Mouse (Mus musculus): ENCODE measurements at regions not wholly inside any gene's neighbourhood (a gene's known extent, or its start where the extent isn't known, plus 50 kb on each side); places are given as distances from the start of the nearest gene placed in this dataset.

DNA sequence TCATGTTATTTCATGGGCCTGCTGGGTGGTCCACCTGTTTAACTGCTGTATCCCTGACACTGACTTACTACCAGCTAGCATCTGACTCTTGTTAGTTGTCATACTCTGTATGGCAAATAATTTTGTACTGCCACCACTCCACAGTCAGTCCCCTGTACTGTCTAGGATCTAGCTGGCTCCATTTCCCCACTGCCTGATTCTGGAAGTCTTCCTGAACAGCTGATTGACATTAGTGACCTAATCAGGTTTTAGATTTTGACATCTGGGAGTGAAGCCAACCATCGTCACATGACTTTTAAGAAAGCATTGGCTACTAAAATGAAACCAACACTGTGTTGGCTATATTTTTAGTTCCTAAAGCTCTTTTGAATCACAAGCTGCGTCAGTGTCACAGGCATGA is 711.3 kb downstream of the Bcl11a start:
- Histone ChIP-seq H3K27ac (ENCODE audit: low read length) (no peak overlapping the region), H3K4me1 (replicated peaks; ENCODE audit: control insufficient read depth, insufficient read depth, low read length) (0 out of 2 replicates have a peak, but pooled peaks cover 3% of the 10 kb centered on the region), H3K4me2 (ENCODE audit: low read length) (no peak overlapping the region), H3K9me3 (ENCODE audit: control insufficient read depth, low read length) (0 out of 2 replicates have a peak, but pooled peaks cover 3% of the 10 kb centered on the region), H3K4me3 (replicated peaks; ENCODE audit: low read length) (no peak overlapping the region), H3K36me3 (ENCODE audit: control insufficient read depth, insufficient read depth) (no peaks in the 10 kb centered on the region), H3K27me3 (replicated peaks; ENCODE audit: control insufficient read depth, insufficient read depth, low read length) (no peaks in the 10 kb centered on the region), H3K9ac (replicated peaks; ENCODE audit: low read depth, low read length) (no peak overlapping the region)
- ATAC-seq, result no peak
- WGBS, result 80% methylated on average over 2 of the region's 2 CpGs

DNA sequence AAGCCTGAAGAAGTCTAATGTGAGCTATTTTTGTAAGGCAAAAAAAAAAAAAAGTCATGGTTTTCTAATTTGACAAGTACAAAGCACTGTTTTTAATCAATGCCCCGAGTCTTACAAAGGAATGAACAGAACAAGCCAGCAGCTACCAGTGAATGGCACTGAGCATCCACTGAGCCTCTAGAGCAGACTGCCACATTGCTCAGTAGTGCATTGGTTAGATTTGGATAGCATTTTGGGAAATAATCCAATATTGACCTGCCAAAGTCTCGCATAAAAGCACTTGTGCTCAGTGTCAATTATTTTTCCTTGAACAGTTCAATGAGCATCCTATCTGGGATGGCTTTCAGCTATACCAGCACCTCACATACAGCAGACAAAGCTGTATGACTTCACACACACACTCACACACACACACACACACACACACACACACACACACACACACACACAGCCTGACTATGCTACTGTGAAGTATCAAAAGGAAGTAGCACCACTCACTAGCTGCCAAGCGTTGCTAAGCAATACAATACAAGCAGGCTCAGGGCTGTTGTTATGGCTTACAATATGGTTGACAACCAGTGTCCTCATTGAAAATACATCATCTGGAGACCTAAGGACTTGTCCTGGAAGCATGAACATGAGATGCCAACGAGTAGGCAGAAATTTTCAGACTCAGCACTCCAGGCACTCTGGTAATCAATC is 717.8 kb downstream of the Bcl11a start:
- H3K36me3 ChIP-seq (ENCODE audit: control insufficient read depth, insufficient read depth), result no peaks in the 10 kb centered on the region
- no peak overlapping the region for H3K27ac ChIP-seq (ENCODE audit: low read length)
- peaks cover 5% of the 10 kb centered on the region; the same call in 1 of the 2 replicates for H3K4me1 ChIP-seq (replicated peaks; ENCODE audit: control insufficient read depth, insufficient read depth, low read length)
- ATAC-seq, result peak; percentile 92
- no peaks in the 10 kb centered on the region for H3K27me3 ChIP-seq (replicated peaks; ENCODE audit: control insufficient read depth, insufficient read depth, low read length)
- no peaks in the 10 kb centered on the region for H3K9me3 ChIP-seq (ENCODE audit: control insufficient read depth, low read length)
- H3K4me3 ChIP-seq (replicated peaks; ENCODE audit: low read length), result no peak overlapping the region
- WGBS, result 20% methylated on average over 4 of the region's 4 CpGs
- H3K4me2 ChIP-seq (ENCODE audit: low read length), result no peak overlapping the region
- no peak overlapping the region for H3K9ac ChIP-seq (replicated peaks; ENCODE audit: low read depth, low read length)

DNA sequence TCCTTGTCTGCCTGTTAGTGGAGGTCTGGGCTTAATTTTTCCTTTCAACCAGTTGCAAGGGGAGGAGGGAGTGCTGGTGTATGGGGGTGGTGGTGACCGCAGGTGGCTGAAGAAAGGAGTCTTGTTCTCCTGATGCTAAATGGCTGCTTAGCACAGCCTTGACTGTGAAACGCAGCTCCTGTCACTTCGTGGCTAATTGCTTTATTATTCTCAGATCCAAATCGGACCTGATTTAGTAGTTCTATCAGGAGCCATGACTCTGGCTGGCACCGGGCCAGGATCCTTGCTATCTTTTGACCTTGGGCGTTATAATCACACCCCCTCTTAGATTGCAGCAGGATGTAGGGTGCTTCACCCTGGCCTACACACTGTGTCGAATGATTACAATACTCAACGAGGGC is 726.8 kb downstream of the Bcl11a start:
- WGBS, result 7% methylated on average over 8 of the region's 8 CpGs
- Histone ChIP-seq H3K9me3 (ENCODE audit: control insufficient read depth, low read length) (no peaks in the 10 kb centered on the region), H3K4me2 (ENCODE audit: low read length) (no peak overlapping the region), H3K36me3 (ENCODE audit: control insufficient read depth, insufficient read depth) (no peaks in the 10 kb centered on the region), H3K27me3 (replicated peaks; ENCODE audit: control insufficient read depth, insufficient read depth, low read length) (no peaks in the 10 kb centered on the region), H3K4me3 (replicated peaks; ENCODE audit: low read length) (no peak overlapping the region), H3K27ac (ENCODE audit: low read length) (no peak overlapping the region), H3K4me1 (replicated peaks; ENCODE audit: control insufficient read depth, insufficient read depth, low read length) (no peaks in the 10 kb centered on the region; the same call in 1 of the 2 replicates), H3K9ac (replicated peaks; ENCODE audit: low read depth, low read length) (no peak overlapping the region)
- ATAC-seq, result peak; percentile 64; the same call in 1 of the 2 replicates

DNA sequence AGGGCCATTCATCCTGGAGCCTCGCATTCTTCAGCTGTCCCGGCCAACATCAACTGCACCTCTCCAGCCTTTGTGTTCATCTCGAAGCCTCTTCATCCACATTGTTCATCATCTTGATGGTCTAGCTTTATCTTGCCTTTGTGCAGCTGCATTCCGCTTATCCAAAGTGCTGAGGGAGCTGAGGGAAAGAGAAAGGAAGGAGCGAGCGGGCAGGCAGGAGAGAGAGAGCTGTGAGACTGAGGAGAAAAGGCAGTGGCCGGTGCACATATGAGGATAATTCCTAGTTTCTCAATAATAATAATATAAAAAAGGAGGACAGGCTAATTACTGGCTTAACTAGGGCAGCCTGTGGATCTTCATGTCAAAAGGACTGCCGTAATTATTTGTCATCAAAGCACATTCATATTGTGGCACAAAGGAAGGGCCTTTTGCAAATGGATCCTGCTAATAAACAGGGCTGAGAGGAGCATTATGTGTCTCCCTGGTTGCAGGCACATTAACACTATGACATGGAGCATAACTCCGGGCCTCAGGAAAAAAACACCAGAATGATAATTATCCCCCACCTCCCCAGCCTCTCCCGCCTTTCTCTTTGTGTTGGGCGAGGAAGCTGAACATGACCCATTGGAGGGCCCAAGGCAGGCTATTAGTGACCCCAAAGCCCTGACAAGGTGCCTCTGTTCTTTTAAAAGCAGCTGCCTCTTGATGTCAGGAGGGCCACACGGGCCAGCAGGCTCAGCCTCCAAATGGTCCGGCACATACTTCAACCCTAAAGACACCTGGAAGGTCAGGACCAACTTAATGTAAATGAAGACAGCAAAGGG is 751.9 kb downstream of the Bcl11a start:
- Histone ChIP-seq H3K36me3 (ENCODE audit: control insufficient read depth, insufficient read depth) (no peaks in the 10 kb centered on the region), H3K9me3 (ENCODE audit: control insufficient read depth, low read length) (no peaks in the 10 kb centered on the region), H3K4me2 (ENCODE audit: low read length) (no peak overlapping the region; the same call in 1 of the 2 replicates), H3K4me3 (replicated peaks; ENCODE audit: low read length) (no peak overlapping the region), H3K27me3 (replicated peaks; ENCODE audit: control insufficient read depth, insufficient read depth, low read length) (no peaks in the 10 kb centered on the region), H3K27ac (ENCODE audit: low read length) (no peak overlapping the region), H3K4me1 (replicated peaks; ENCODE audit: control insufficient read depth, insufficient read depth, low read length) (peaks cover 11% of the 10 kb centered on the region; the same call in 1 of the 2 replicates), H3K9ac (replicated peaks; ENCODE audit: low read depth, low read length) (0 out of 2 replicates have a peak overlapping the region, but pooled peaks have one; percentile 28)
- WGBS, result 14% methylated on average over 13 of the region's 13 CpGs
- peak; percentile 82 for ATAC-seq

DNA sequence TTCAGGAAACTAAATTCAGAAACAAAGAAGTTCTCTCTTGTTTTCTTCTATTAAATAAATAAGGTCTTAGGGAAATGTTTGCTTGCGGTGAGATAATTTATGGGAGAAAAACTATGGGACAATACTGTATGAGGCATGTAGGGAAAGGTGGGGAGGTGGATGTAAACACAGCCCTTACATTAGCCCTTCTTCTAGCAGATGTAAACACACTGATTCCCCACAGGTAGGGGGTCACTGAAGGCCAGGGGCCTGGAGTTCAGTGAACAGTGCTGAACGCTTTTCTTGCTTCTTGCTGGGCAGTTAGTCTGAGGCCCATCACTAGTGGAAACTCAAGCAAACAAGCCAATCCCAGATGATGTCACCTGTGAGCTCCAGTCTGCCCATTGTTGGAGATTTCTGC is 752.6 kb downstream of the Bcl11a start:
- no peak overlapping the region for H3K4me3 ChIP-seq (replicated peaks; ENCODE audit: low read length)
- peak; percentile 34; the same call in 1 of the 2 replicates for ATAC-seq
- H3K9me3 ChIP-seq (ENCODE audit: control insufficient read depth, low read length), result no peaks in the 10 kb centered on the region
- WGBS, result 56% methylated on average over 2 of the region's 2 CpGs
- no peak overlapping the region for H3K4me2 ChIP-seq (ENCODE audit: low read length)
- no peak overlapping the region for H3K9ac ChIP-seq (replicated peaks; ENCODE audit: low read depth, low read length)
- no peaks in the 10 kb centered on the region for H3K36me3 ChIP-seq (ENCODE audit: control insufficient read depth, insufficient read depth)
- no peaks in the 10 kb centered on the region for H3K27me3 ChIP-seq (replicated peaks; ENCODE audit: control insufficient read depth, insufficient read depth, low read length)
- H3K4me1 ChIP-seq (replicated peaks; ENCODE audit: control insufficient read depth, insufficient read depth, low read length), result peaks cover 11% of the 10 kb centered on the region; the same call in 1 of the 2 replicates
- H3K27ac ChIP-seq (ENCODE audit: low read length), result no peak overlapping the region; the same call in 1 of the 2 replicates

DNA sequence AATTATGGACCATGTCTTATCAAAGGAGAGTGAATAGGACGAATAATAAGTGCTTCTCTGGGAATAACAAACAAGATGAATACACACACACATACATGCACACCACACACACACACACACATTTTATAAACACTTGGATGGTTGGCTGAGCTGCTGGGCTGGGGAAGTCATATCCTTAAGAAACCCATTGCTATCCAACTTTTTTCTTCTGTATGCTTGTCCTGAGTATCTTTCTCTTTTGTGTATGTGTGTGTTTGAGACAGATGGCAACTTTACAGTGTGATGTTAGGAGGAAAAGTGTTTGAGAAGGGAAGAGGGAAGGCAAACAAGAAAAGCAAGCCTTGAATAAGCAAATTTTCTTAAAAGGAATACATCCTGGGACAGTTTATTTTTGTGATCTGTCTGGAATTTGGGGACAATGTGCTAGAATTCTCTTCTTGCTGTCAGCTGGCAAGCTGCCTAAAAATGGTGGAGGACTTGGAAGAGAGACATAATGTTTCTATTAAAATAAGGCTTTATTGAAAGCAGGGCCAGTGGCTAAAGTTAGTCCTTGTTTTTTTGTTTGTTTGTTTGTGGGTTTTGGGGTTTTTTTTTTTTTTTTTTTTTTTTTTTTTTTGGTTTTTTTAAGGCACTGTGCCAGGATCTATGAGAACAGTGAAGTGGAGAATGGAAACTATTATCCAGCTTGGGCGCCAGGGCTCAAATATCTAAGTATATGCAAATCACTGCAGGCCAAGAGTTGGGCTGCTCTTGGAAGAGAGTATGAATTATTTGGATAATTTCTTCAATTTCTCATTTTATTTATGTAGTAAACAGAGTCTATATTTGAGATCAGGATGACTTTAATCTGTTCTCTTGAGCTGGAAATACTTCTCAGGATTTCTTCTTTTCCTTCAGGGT is 766.2 kb downstream of the Bcl11a start:
- Histone ChIP-seq H3K4me3 (replicated peaks; ENCODE audit: low read length) (no peak overlapping the region), H3K36me3 (ENCODE audit: control insufficient read depth, insufficient read depth) (no peaks in the 10 kb centered on the region), H3K9ac (replicated peaks; ENCODE audit: low read depth, low read length) (no peak overlapping the region), H3K27ac (ENCODE audit: low read length) (no peak overlapping the region), H3K9me3 (ENCODE audit: control insufficient read depth, low read length) (no peaks in the 10 kb centered on the region), H3K4me1 (replicated peaks; ENCODE audit: control insufficient read depth, insufficient read depth, low read length) (0 out of 2 replicates have a peak, but pooled peaks cover 2% of the 10 kb centered on the region), H3K4me2 (ENCODE audit: low read length) (no peak overlapping the region), H3K27me3 (replicated peaks; ENCODE audit: control insufficient read depth, insufficient read depth, low read length) (no peaks in the 10 kb centered on the region)
- WGBS, result 50% methylated on average over 2 of the region's 2 CpGs
- ATAC-seq, result no peak

DNA sequence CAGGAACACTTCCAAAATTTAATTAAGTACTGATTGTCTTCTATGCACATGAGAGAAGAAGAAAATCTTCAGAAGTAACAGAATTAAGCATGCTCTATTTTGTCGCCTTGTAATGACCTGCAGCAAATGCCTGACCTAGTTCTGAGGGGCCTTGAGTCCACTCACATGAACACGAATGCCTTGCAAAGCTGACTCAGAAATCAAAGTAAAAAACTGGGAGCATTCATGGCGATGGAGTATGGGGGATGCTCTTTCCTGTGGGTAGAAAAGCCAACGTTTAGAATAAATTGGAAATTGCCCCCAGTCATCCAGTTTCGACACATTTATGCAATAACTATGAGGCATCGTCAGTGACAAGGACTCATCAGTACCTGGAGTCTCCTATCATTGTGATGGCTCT is 779.1 kb downstream of the Bcl11a start:
- no peaks in the 10 kb centered on the region for H3K9me3 ChIP-seq (ENCODE audit: control insufficient read depth, low read length)
- no peaks in the 10 kb centered on the region for H3K4me1 ChIP-seq (replicated peaks; ENCODE audit: control insufficient read depth, insufficient read depth, low read length)
- no peak overlapping the region for H3K9ac ChIP-seq (replicated peaks; ENCODE audit: low read depth, low read length)
- no peak overlapping the region for H3K4me2 ChIP-seq (ENCODE audit: low read length)
- H3K4me3 ChIP-seq (replicated peaks; ENCODE audit: low read length), result no peak overlapping the region
- 77% methylated on average over 6 of the region's 6 CpGs for WGBS
- no peaks in the 10 kb centered on the region for H3K36me3 ChIP-seq (ENCODE audit: control insufficient read depth, insufficient read depth)
- no peaks in the 10 kb centered on the region for H3K27me3 ChIP-seq (replicated peaks; ENCODE audit: control insufficient read depth, insufficient read depth, low read length)
- no peak for ATAC-seq
- no peak overlapping the region for H3K27ac ChIP-seq (ENCODE audit: low read length)

DNA sequence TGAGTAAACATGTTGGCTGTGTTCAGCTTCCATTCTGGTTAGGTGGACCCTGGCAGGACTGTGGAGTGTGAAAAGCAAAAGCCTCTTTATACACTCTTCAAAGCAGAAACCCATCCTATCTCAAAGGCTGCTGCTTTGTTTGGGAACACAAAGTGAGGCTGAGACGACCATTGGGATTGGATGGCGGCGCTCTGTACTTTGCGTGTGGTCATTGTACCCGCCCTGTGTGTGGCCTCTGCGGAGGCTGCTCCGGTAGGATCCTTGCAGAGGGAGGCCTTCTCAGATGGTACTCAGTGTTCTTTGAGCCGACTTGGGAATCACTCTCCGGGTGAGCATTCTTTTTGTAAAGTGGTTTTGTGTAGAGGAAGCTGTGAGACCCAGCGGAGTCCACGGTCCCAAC is 786.8 kb downstream of the Bcl11a start:
- Histone ChIP-seq H3K9me3 (ENCODE audit: control insufficient read depth, low read length) (no peaks in the 10 kb centered on the region), H3K4me1 (replicated peaks; ENCODE audit: control insufficient read depth, insufficient read depth, low read length) (peaks cover 10% of the 10 kb centered on the region; the same call in 1 of the 2 replicates), H3K27me3 (replicated peaks; ENCODE audit: control insufficient read depth, insufficient read depth, low read length) (no peaks in the 10 kb centered on the region), H3K36me3 (ENCODE audit: control insufficient read depth, insufficient read depth) (no peaks in the 10 kb centered on the region), H3K27ac (ENCODE audit: low read length) (no peak overlapping the region), H3K9ac (replicated peaks; ENCODE audit: low read depth, low read length) (no peak overlapping the region), H3K4me3 (replicated peaks; ENCODE audit: low read length) (no peak overlapping the region), H3K4me2 (ENCODE audit: low read length) (no peak overlapping the region)
- WGBS, result 30% methylated on average over 11 of the region's 11 CpGs
- ATAC-seq, result peak; percentile 54
